Mouse (Mus musculus) gastrocnemius, adult 2 months (tissue): ENCODE results near the gene Rps29. TPM values are rescaled to one million over a fixed set of nuclear protein-coding genes. Genes with fewer than 3 reads are reported as not detected.
"Not testable (repeated sequence)": the region's sequence is repeated elsewhere in the genome, so short reads cannot be mapped to it uniquely, and the experiment has no call there.

Experiments used
- DNase-seq: peaks from one replicate; pipeline ENCODE4 v3.0.0; 2022
- H3K27ac ChIP-seq: fragments of 200-600 bp; 2 replicates; pipeline ENCODE4 v1.8.1; 2022; ENCODE audit warnings: mild to moderate bottlenecking
- H3K4me3 ChIP-seq: fragments of 200-600 bp; 2 replicates; pipeline ENCODE4 v1.8.1; 2022; ENCODE audit warnings: mild to moderate bottlenecking, moderate library complexity
- CTCF ChIP-seq: fragments of 200-600 bp; IDR thresholded peaks from 2 replicates; pipeline ENCODE4 v1.8.1; 2022; ENCODE audit warnings: antibody characterized with exemption, mild to moderate bottlenecking, moderate library complexity
- intact Hi-C: fragments of 180-260 bp; cut with DNase I; formaldehyde crosslinking; loops from one replicate; pipeline ENCODE4 v1.15.1; 2025
- long read RNA-seq, 2 experiments: library from polyadenylated mRNA; stranded (forward); transcript quantifications; one replicate each; pipeline ENCODE4 v2.0.0; 2021
- total RNA-seq, 2 experiments: library from RNA; stranded (reverse); gene quantifications; 2 replicates each; pipeline ENCODE4 v1.2.3; 2021

Rps29 gene
- total RNA-seq, result 1,000 to 10,000 TPM in 1 of 2 experiments, 100 to 1,000 TPM in 1; 838 to 1,075 TPM
- long read RNA-seq, experiment 1, transcript Rps29-201 (3 exons, 390 nt), result major isoform, 244 of 246 reads
- long read RNA-seq, experiment 1, partial matches to known transcripts, result 2 of 246 reads
- long read RNA-seq, experiment 1, other reads (novel, unspliced or antisense), result 0 of 246 reads
- long read RNA-seq, experiment 2, transcript Rps29-201 (3 exons, 390 nt), result major isoform, 286 of 289 reads
- long read RNA-seq, experiment 2, partial matches to known transcripts, result 3 of 289 reads
- long read RNA-seq, experiment 2, other reads (novel, unspliced or antisense), result 0 of 289 reads

- intact Hi-C loops, result not testable (repeated sequence)
- Histone ChIP-seq H3K27ac (peak within 1 kb of the TSS; percentile 98), H3K4me3 (peak within 1 kb of the TSS; percentile 80)
- DNase-seq, result peak; percentile 96
Measured at GRCm38 (mm10) chr12:69158765-69159577, at the start of gene Rps29. Rps29 (minus strand) TSS chr12:69159186.

DNA sequence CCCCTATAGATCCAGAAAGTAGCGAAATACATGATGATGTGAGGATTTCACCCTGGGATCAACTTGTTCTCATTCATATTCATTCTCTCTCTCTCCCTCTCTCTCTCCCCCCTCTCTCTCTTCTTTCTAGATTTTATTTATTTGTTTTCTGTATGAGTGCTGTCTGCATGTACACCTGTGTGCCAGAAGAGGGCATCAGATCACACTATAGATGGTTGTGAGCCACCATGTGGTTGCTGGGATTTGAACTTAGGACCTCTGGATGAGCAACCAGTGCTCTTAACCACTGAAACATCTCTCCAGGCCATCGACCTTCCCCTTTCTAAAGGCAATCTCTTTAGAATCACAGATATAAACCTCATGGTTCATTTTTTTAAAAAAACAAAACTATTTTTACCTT lies 49.5 kb upstream of the Rps29 start:
- Histone ChIP-seq H3K27ac (no peak overlapping the region), H3K4me3 (no peak overlapping the region)
- DNase-seq, result no peak
- intact Hi-C loops, result no loop called here
- peak; percentile 38 for TF ChIP-seq CTCF

- intact Hi-C loops, result no loop called here
Measured at GRCm38 (mm10) chr12:69207926-69208325, 48.9 kb upstream of the Rps29 start.

DNA sequence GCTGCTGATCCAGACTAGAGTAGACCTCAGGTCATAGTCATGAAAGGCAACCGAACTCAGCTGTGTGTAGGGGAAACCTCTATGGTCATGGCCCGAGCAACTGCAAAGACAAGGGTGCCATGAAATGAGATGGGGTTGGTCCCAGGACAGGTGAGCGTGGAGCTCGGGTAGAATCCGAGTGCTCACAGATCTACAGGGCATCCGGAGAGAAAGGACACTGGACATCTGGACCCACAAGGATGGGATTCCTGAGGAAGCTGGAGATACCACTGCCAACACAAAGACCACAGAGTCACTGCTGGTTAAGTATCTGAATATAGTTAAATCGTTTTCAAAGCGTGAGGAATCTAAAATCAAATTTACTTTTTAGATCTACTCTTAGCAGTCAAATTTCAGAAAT lies 48.4 kb upstream of the Rps29 start:
- Histone ChIP-seq H3K27ac (no peak overlapping the region), H3K4me3 (no peak overlapping the region)
- no peak for DNase-seq
- no peak for TF ChIP-seq CTCF
- intact Hi-C loops, result no loop called here

More at GRCm38 (mm10) chr12:69207926-69208325, 48.9 kb upstream of the Rps29 start:
- H3K4me3 ChIP-seq, result no peak overlapping the region
- TF ChIP-seq CTCF, result no peak
- DNase-seq, result no peak
- H3K27ac ChIP-seq, result no peak overlapping the region

GRCm38 (mm10) chr12:69204052-69204833 lies 45.3 kb upstream of the Rps29 start, which contains the start of gene Gm49384:
Gm49384 (minus strand) TSS chr12:69204267.
- no peak for TF ChIP-seq CTCF
- H3K27ac ChIP-seq, result no peak within 1 kb of the TSS
- intact Hi-C loops, result no loop called here
- H3K4me3 ChIP-seq, result no peak within 1 kb of the TSS
- no peak for DNase-seq

DNA sequence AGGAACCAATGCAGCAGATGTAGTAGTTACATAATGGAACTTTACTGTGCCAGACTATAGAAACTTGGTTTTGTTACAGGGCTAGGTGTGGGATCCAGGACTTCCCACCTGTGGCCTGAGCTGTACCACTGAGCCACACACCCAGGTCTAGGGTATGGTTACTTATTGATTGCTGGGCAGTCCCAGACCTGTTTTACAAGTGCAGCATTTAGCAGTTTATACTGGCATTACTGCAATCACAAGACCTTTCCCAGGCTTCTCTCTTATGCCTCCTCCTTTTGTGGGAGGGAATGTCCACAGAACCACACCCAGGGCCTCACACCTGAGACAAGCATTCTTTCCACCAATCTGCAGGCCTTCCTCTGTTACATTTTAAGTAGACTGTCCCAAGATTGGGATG lies 40.0 kb upstream of the Rps29 start:
- DNase-seq, result no peak
- Histone ChIP-seq H3K27ac (no peak overlapping the region), H3K4me3 (no peak overlapping the region; the same call in 1 of the 2 replicates)
- intact Hi-C loops, result loop anchor here (5.0 to 10.0 kb wide), 2 partner anchors 98 to 376 kb away; partner anchors contain the start of gene Klhdc2
- TF ChIP-seq CTCF, result no peak

GRCm38 (mm10) chr12:69198164-69198535 lies 39.2 kb upstream of the Rps29 start, which contains the start of gene Dnaaf2:
Dnaaf2 (minus strand) TSS chr12:69198429.
- TF ChIP-seq CTCF, result no peak
- H3K27ac ChIP-seq, result peak within 1 kb of the TSS; percentile 98
- peak within 1 kb of the TSS; percentile 99 for H3K4me3 ChIP-seq
- DNase-seq, result peak; percentile 58
- intact Hi-C loops, result loop anchor here (5.0 to 10.0 kb wide), 2 partner anchors 99 to 377 kb away; partner anchors contain the start of gene Klhdc2

DNA sequence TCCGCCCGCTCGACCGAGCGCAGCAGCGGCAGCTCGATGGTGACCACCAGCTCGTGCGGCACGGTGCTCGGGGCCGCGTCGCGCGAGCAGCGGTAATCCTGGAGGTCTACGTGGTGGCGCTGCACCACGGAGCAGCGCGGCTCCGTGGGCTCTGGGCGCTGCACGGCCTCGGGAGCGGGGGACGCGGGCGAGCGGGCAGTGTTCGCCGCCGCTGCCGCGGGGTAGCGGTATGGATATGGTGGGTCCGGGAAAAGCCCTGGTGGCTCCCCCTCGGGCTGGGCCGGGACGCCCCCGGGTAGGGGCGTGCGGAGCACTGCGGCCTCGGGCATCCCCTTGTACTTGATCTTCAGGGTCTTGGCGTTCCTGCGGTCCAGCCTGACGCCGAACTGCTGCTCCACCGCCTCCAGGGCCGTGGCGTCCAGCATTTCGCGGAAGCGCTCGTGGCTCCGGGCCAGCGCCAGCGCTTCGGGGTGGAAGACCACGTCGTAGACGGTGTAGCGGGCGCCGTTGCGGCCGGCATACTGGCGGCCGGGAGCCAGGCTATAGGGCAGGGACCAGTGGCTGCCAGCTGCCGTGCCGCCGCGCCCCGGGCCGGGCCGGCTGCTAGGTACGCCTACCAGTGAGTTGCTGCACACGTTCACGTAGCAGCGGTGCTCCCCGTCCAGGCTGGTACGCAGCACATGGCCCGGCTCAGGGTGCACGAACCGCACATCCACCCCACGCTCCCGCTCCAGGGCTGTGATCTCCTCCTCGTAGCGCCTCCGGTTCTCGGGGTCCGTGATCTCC lies 38.6 kb upstream of the Rps29 start:
- Histone ChIP-seq H3K27ac (peak overlapping the region; percentile 98), H3K4me3 (peak overlapping the region; percentile 99)
- intact Hi-C loops, result loop anchor here (5.0 to 10.0 kb wide), 2 partner anchors 100 to 377 kb away; partner anchors contain the start of gene Klhdc2
- no peak; the same call in 1 of the 2 replicates for TF ChIP-seq CTCF
- DNase-seq, result peak; percentile 76

- Histone ChIP-seq H3K27ac (peak within 1 kb of the TSS; percentile 98), H3K4me3 (peak within 1 kb of the TSS; percentile 99)
- DNase-seq, result peak; percentile 80
- intact Hi-C loops, result loop anchor here (5.0 to 10.0 kb wide), 2 partner anchors 101 to 378 kb away; partner anchors contain the start of gene Klhdc2
- TF ChIP-seq CTCF, result no peak
Measured at GRCm38 (mm10) chr12:69196444-69197377, 37.7 kb upstream of the Rps29 start, which contains the start of gene Gm49383. Gm49383 (minus strand) TSS chr12:69197104.

GRCm38 (mm10) chr12:69192637-69193036 lies 33.7 kb upstream of the Rps29 start:
- intact Hi-C loops, result loop anchor here (10.0 kb wide), 1 partner anchor 382 kb away; no protein-coding TSS in a partner anchor
- no peak for TF ChIP-seq CTCF
- H3K27ac ChIP-seq, result no peak overlapping the region
- no peak overlapping the region for H3K4me3 ChIP-seq
- no peak for DNase-seq
